Mouse (Mus musculus) A20 (cell line): Measurements from ENCODE around the gene Sh2d4b.

Experiments
- DNase-seq: peaks from one replicate; pipeline ENCODE4 v3.0.0-alpha.2; 2011; ENCODE audit warnings: low read depth, low spot score

Sh2d4b gene

GRCm38 (mm10) chr14:40837397-40837796, 55.7 kb downstream of the Sh2d4b start:
- DNase-seq = no peak

- DNase-seq = no peak
These were observed 62.6 kb downstream of the Sh2d4b start for GRCm38 (mm10) chr14:40830505-40830904.

GRCm38 (mm10) chr14:40830094-40830493, 63.0 kb downstream of the Sh2d4b start:
- DNase-seq = no peak

- no peak for DNase-seq
These were observed 75.0 kb downstream of the Sh2d4b start for GRCm38 (mm10) chr14:40818051-40818450.

- no peak for DNase-seq
These were observed 76.4 kb downstream of the Sh2d4b start for GRCm38 (mm10) chr14:40816715-40817114.

- peak; percentile 14 for DNase-seq
These were observed 101.5 kb downstream of the Sh2d4b start for GRCm38 (mm10) chr14:40791606-40792005.

- DNase-seq = peak; percentile 3
These were observed 104.0 kb downstream of the Sh2d4b start for GRCm38 (mm10) chr14:40789110-40789509.

GRCm38 (mm10) chr14:40769097-40770090, 123.7 kb downstream of the Sh2d4b start:
- no peak for DNase-seq
